Mouse (Mus musculus) left cerebral cortex, postnatal 36 days (tissue): ENCODE measurements around the gene Ctnnal1. TPM values are rescaled to one million over a fixed set of nuclear protein-coding genes. Genes with fewer than 3 reads are reported as not detected.
A peak's percentile ranks its signal among the peaks of the same experiment; 100 is the strongest.

ENCODE experiments used
- DNase-seq, 2 experiments: peaks; one replicate each; pipeline ENCODE4 v3.0.0; 2021 to 2022; ENCODE audit warnings: low spot score in 2 of 2, mixed read lengths in 1 of 2
- intact Hi-C: fragments of 180-260 bp; cut with DNase I; formaldehyde crosslinking; loops from one replicate; pipeline ENCODE4 v1.15.1; 2025
- total RNA-seq, 2 experiments: library from RNA; stranded (reverse); gene quantifications; 2 replicates each; pipeline ENCODE4 v1.2.3; 2021

The Ctnnal1 gene
- total RNA-seq, 2 experiments from 2014 or later: 14.4 to 23.7 TPM

- DNase-seq: peak; percentile 54 to 69
- intact Hi-C loops: no loop called here
Measured at GRCm38 (mm10) chr4:56864417-56865001, 479 bp downstream of the Ctnnal1 start.

- intact Hi-C loops: no loop called here
- peak; percentile 28 to 33 for DNase-seq
Measured at GRCm38 (mm10) chr4:56864016-56864415, 972 bp downstream of the Ctnnal1 start.

DNA sequence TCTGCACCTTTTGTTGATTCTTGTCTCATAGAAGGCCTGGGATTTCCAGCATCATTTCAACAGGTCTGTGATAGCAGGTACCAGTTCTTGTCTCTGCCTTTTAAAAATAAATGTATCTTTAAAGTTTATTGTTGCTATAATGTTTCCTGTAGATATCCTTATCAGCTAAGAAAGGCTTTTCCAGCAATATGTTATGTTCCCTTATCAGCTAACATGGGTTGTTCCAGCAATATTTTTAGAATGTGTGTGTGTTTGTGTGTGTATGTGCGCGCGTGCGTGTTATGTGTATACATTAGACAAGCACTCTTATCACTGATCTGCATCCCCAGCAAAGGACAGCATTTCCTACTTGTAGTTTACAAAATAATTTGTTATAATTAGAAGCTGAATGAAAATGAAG, 3.4 kb downstream of the Ctnnal1 start:
- intact Hi-C loops: no loop called here
- DNase-seq: no peak

GRCm38 (mm10) chr4:56858733-56859132, 6.3 kb downstream of the Ctnnal1 start:
- intact Hi-C loops: no loop called here
- no peak for DNase-seq

GRCm38 (mm10) chr4:56856371-56856949, 8.5 kb downstream of the Ctnnal1 start:
- no peak for DNase-seq
- intact Hi-C loops: no loop called here

- DNase-seq: no peak
- intact Hi-C loops: no loop called here
Measured at GRCm38 (mm10) chr4:56855935-56856334, 9.1 kb downstream of the Ctnnal1 start.

DNA sequence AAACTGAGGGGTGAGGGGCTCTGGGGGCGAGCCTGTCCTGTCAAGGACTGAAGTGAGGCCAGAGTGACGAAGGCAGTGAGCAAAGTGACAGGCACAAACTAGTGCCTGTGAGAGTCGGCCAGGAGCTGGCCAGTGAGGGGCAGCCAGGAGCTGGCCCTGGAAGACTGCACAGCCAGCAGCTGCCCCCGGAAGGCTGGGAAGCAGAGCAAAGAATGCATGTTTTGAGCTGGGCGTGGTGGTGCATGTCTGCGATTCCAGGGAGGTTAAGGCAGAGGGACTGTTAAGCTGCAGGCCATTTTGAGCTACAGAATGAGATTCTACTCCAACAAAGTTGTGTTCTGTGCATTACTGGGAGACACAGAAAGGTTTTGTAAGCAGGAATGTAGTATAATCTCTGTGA, 14.3 kb downstream of the Ctnnal1 start:
- intact Hi-C loops: no loop called here

GRCm38 (mm10) chr4:56848044-56848443, 16.9 kb downstream of the Ctnnal1 start:
- intact Hi-C loops: no loop called here
- no peak for DNase-seq

More for the DNA sequence above, 14.3 kb downstream of the Ctnnal1 start:
- DNase-seq: no peak

- DNase-seq: no peak
- intact Hi-C loops: no loop called here
Measured at GRCm38 (mm10) chr4:56847400-56847799, 17.6 kb downstream of the Ctnnal1 start.

DNA sequence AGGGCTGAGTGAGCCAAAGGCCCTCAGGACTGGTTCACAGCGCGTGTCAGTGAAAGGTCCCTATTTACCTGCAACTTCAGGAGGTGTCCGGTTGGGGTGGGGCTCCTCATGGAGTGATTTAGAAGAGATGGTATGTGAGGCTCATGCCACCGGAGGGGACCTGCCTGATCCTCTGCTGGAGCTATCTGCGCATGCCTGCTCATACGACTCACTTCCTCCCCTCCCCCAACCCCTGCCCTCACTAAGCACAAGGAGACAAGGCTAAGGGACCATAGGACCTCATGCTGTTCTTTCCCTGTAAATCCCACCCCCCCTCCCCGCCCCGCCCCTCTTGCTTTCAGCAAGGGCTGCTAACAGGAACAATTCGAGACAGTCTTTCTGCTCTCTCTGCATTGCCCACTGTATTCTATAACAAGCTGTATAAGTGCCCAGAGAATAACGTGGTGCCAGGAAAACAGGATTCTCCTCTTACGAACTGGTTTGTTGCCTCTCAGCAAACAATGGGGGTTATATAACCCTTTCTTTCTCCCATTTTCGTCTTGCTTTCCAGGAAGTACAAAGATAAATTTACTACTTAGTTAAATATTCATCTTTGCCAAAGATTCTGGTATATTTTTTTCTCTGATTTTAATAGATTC, 19.0 kb downstream of the Ctnnal1 start:
- intact Hi-C loops: no loop called here
- no peak for DNase-seq

- DNase-seq: no peak
Measured at GRCm38 (mm10) chr4:56844911-56845310, 20.1 kb downstream of the Ctnnal1 start.

GRCm38 (mm10) chr4:56843963-56844362, 21.0 kb downstream of the Ctnnal1 start:
- intact Hi-C loops: no loop called here
- DNase-seq: no peak

More at GRCm38 (mm10) chr4:56844911-56845310, 20.1 kb downstream of the Ctnnal1 start:
- intact Hi-C loops: no loop called here

- intact Hi-C loops: no loop called here
- DNase-seq: no peak
Measured at GRCm38 (mm10) chr4:56842501-56842900, 22.5 kb downstream of the Ctnnal1 start.

DNA sequence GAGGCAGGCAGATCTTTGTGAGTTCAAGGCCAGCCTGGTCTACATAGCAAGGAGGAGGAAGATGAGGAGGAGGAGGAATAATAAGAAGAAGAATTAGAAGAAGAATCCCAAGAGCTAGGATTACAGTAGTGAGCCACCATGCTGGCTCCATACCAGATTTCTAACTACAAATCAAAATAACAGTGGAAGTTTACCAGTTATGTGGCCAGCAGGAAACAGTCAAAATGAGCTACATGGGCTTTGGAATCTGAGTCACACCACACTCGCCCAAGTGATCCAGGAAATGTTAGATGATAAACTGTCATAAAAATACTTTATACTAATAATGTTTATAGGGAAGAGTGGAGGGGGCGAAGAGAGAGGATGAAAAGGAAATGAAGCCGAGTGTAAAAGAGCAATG, 24.7 kb downstream of the Ctnnal1 start:
- DNase-seq: no peak
- intact Hi-C loops: no loop called here

DNA sequence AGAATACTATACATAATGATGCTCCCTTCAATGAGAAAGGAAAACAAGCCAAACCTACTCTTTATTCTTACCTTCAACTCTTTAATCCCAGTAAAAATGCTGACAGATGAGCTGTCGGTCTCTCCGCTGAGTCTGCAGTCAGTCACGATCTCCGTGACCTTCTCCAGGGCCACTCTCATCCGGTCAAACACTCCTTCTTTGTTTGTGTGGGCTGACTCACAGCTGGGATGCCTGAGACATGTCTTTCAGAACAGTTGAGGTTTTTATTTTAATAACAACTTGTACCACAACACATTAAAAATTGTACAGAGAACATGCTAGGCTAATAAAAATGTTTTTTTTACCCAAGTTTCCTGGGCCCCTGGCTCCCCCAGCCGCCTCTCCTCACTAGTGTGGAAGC, 27.3 kb downstream of the Ctnnal1 start:
- intact Hi-C loops: no loop called here

DNA sequence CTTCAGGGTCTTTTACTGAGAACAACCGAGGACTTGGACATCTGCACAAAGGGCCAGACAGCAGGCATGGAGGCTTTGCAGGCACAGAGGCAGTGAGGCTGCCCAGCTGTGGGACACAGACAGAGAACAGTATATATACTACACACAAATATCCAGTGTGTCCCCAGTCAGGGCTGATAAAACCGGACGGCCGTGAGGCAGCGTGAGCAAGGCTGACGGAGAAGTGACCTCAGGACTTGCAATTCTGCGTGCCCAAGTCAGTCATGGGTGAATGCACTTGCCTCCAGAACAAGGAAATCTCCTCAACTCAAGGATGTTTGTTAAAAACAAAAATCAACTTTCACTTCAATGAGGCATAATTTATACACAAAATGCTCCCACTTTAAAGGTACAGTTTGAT, 33.0 kb downstream of the Ctnnal1 start:
- no peak for DNase-seq
- intact Hi-C loops: no loop called here

More for the DNA sequence above, 27.3 kb downstream of the Ctnnal1 start:
- no peak for DNase-seq

- intact Hi-C loops: no loop called here
Measured at GRCm38 (mm10) chr4:56831013-56831609, 33.9 kb downstream of the Ctnnal1 start.

DNA sequence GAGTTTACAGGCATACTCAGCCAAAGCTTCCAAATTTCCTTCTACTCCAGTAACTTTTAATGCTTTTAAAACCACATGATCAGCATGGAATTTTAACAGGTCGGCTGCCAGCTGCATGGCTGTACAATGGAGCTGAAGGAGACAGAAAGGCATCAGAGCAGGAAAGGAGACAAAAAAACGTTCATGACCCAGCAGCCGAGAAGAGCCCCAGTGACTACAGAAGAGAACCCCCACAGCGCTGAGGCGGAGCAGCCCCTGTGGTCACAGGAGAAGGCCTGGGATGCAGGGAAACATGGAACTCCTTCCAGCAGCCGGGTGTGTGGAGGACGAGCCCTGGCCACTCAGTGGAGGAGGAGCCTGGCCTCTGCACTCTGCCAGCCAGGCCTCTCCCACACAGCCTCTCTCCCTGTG, 35.5 kb downstream of the Ctnnal1 start:
- intact Hi-C loops: no loop called here
- DNase-seq: no peak

More at GRCm38 (mm10) chr4:56831013-56831609, 33.9 kb downstream of the Ctnnal1 start:
- DNase-seq: no peak

DNA sequence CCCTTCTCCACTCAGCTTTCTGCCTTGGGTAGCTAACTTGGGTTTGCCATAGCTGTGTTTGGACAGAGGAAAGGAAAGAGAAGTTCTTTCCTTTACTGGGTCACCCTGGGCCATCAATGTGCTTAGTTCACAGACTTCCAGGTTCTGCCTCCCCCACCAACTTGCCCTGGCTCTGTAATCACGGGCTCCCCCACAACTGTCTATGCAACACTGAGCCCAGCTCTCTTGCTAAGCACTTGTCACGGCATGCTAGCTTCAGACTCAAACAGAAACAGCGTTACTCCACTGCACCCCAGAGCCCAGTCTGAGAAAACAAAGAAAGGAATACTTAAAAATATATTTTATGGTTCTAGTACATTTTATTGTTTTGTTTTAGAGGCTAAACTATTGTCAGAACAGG, 36.1 kb downstream of the Ctnnal1 start:
- DNase-seq: no peak
- intact Hi-C loops: no loop called here

DNA sequence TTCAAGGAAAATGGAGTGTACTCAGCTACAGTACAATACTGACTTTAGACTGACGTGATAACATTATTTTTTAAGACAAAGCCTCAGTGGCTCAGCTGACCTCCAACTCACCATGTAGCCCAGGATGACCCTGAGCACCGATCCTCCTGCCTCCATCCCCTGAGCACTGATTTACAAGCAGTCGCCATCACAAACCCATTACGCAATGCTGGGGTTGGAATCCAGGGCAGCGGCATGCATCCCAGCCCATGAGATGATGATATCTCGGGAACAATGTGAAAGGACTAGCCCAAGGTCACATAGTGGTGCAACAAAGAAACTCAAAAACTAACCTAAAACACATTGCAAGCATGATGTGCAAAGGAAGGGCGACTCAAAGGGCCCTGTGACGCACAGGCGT, 40.8 kb downstream of the Ctnnal1 start:
- no peak for DNase-seq
- intact Hi-C loops: no loop called here
